10 mouse cellular contexts compared by ENCODE assay signal in the genomic region with DNA sequence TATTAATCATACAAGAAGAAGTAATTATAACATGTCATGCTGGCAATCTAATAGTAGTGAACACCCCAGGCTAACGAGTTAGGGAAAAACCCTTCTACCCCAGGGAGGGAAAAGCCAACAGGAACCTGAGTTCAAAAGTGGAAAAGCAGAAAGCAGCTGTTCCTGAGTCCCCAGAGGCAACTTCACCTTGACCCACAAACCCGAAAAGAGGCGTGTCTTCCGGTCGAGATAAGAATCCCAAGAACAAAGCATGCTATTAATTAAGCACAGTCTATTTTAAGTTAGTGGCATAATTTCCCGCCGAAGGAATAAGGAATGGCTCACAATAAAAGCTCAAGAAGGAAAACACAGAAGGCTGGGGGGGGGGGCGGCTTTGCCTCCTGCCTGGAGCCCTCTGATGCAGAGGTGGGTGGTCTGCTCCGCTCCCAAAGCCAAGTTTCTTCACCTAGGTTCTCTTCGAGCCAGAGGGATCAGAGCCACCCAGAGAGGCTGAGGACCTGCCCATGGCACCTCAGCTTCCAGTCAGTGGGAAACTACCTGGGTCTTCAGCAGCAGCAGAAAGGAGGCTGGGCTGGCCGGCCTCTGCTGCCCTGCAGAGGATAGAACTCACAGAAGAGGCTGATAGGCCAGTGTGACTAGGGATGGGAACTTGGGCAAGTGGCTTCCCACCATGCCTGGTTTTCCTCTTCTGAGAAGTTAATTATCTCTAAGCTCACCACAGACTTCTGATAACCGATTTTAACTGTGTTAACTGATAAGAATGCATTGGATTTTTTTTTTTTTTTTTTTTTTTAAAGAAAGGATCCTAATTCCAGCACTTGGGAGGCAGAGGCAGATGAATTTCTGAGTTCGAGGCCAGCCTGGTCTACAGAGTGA. TPM values are rescaled to one million over a fixed set of nuclear protein-coding genes. Genes with fewer than 3 reads are reported as not detected.
DNase-seq lines count a peak whose midpoint lies in the region; TF ChIP-seq lines count a peak whose summit lies in the region.
"Had no signal": no experiment of that assay in that cellular context is flagged by ENCODE, and none has a peak within 500 bp of the region (broad histone marks: within the 10 kb centered on the region; RNA-seq: fewer than 3 reads in every experiment).

No protein-coding gene starts in this region.

- H3K9me3 ChIP-seq in E14TG2a.4 (ENCODE audit: low read length), result no peaks in the 10 kb centered on the region

- H3K27me3 ChIP-seq in E14TG2a.4 (ENCODE audit: insufficient read depth, low read length), result no peaks in the 10 kb centered on the region

- peaks cover 3% of the 10 kb centered on the region for H3K36me3 ChIP-seq in E14TG2a.4 (ENCODE audit: insufficient read depth, low read length)

- TF ChIP-seq CTCF in E14TG2a.4 (conservative IDR thresholded peaks at IDR 0.05; ENCODE audit: low read length), result no peak

- H3K4me3 ChIP-seq in E14TG2a.4 (replicated peaks; ENCODE audit: low read length), result peak overlapping the region; percentile 43

- H3K4me1 ChIP-seq in E14TG2a.4 (replicated peaks; ENCODE audit: low read depth, low read length), result peaks cover 68% of the 10 kb centered on the region

- peak; percentile 19 for DNase-seq in kidney, adult 11 months
- DNase-seq in kidney, adult 8-10 months, result no peak
- DNase-seq in adrenal gland, postnatal 36 days, result peak; percentile 63 to 67
- peak; percentile 47 for DNase-seq in kidney, postnatal 25 days
- DNase-seq in spleen, adult 12 weeks (ENCODE audit: low spot score), result no peak
- no peak for DNase-seq in right cerebral cortex, adult 2 months (ENCODE audit: low spot score in 2 of 2)
- no peak for DNase-seq in yolk sac, embryonic 10.5 days (ENCODE audit: low spot score)
- DNase-seq: lung, postnatal 36 days; retina, postnatal 1 day had no signal

RNA-seq across cellular contexts. Expression of gene Mlec, which starts 3.3 kb away (rescaled TPM):
- 100 to 1,000 TPM; 184 to 197 TPM for total RNA-seq in adrenal gland, postnatal 36 days (2021)

RNA-seq across cellular contexts. Expression of gene Unc119b, which starts 26.5 kb away (rescaled TPM):
- total RNA-seq in adrenal gland, postnatal 36 days (2021), result 10 to 100 TPM; 38.9 to 45.3 TPM

RNA-seq across cellular contexts. Expression of gene Cabp1, which starts 32.9 kb away (rescaled TPM):
- 10 to 100 TPM; 34.8 to 42.3 TPM for total RNA-seq in adrenal gland, postnatal 36 days (2021)

RNA-seq across cellular contexts. Expression of gene Acads, which starts 42.2 kb away (rescaled TPM):
- total RNA-seq in adrenal gland, postnatal 36 days (2021), result 100 to 1,000 TPM; 156 to 220 TPM

Comparison
In these comparisons a context has a peak if more than half of its experiments do, and no peak if none do; other contexts are left out.
1. DNase-seq: peak in kidney, adult 11 months (single experiment), adrenal gland, postnatal 36 days (2 of 2) and kidney, postnatal 25 days (2 of 2); none in kidney, adult 8-10 months (0 of 2), spleen, adult 12 weeks (single experiment), right cerebral cortex, adult 2 months (0 of 2) and yolk sac, embryonic 10.5 days (single experiment).